Mouse (Mus musculus): ENCODE data around the gene Cul7. TPM values are rescaled to one million over a fixed set of nuclear protein-coding genes. Genes with fewer than 3 reads are reported as not detected.

The Cul7 gene
- polyA plus RNA-seq (2012; rRNA removed) = 10.3 and 11.6 TPM in 2 replicates

GRCm38 (mm10) chr17:46650232-46651031 is at the start of gene Cul7:
TSS of gene Cul7 (plus strand) at chr17:46650337.

GRCm38 (mm10) chr17:46628791-46629684 is 21.1 kb upstream of the Cul7 start, which contains the start of gene Ptk7:
TSS of gene Ptk7 (minus strand) at chr17:46629504.

GRCm38 (mm10) chr17:46645561-46646321 is 4.4 kb upstream of the Cul7 start, which contains the start of the genes Klc4 and Mrpl2:
TSS of gene Klc4 (minus strand) at chr17:46646022.
TSS of gene Mrpl2 (plus strand) at chr17:46646229.

GRCm38 (mm10) chr17:46673850-46674529 is 23.9 kb downstream of the Cul7 start, which contains the start of gene Rrp36:
TSS of gene Rrp36 (minus strand) at chr17:46674352.

GRCm38 (mm10) chr17:46678416-46678815 is 28.3 kb downstream of the Cul7 start, which contains the start of gene Mea1:
TSS of gene Mea1 (plus strand) at chr17:46678793.

GRCm38 (mm10) chr17:46680760-46681373 is 30.7 kb downstream of the Cul7 start, which contains the start of gene Klhdc3:
TSS of gene Klhdc3 (minus strand) at chr17:46680914.

GRCm38 (mm10) chr17:46704887-46705835 is 55.0 kb downstream of the Cul7 start, which contains the start of gene Ppp2r5d:
TSS of gene Ppp2r5d (minus strand) at chr17:46705111.

GRCm38 (mm10) chr17:46710959-46711597 is 60.9 kb downstream of the Cul7 start, which contains the start of gene Pex6:
TSS of gene Pex6 (plus strand) at chr17:46711463.

Other genes starting within 250 kb of the Cul7 start
- gene Crip3, start 221.4 kb upstream of the Cul7 start, polyA plus RNA-seq (2012; rRNA removed) = 0.63 and 1.9 TPM in 2 replicates
- not detected in 2 replicates for gene Slc22a7, start 211.9 kb upstream of the Cul7 start, polyA plus RNA-seq (2012; rRNA removed)
- gene Ttbk1, start 162.7 kb upstream of the Cul7 start, polyA plus RNA-seq (2012; rRNA removed) = 0.13 and 0.16 TPM in 2 replicates
- gene Dnph1, start 153.6 kb upstream of the Cul7 start, polyA plus RNA-seq (2012; rRNA removed) = 5.5 TPM in 2 replicates
- 8.6 and 9.6 TPM in 2 replicates for gene Cul9, start 103.9 kb upstream of the Cul7 start, polyA plus RNA-seq (2012; rRNA removed)
- 115 and 152 TPM in 2 replicates for gene Srf, start 94.2 kb upstream of the Cul7 start, polyA plus RNA-seq (2012; rRNA removed)
- gene Ptk7, start 20.8 kb upstream of the Cul7 start, polyA plus RNA-seq (2012; rRNA removed) = 9.8 and 11.4 TPM in 2 replicates
- gene Klc4, start 4.3 kb upstream of the Cul7 start, polyA plus RNA-seq (2012; rRNA removed) = 25.6 and 26.9 TPM in 2 replicates
- gene Mrpl2, start 4.1 kb upstream of the Cul7 start, polyA plus RNA-seq (2012; rRNA removed) = 82.3 and 134 TPM in 2 replicates
- 12.3 and 13.9 TPM in 2 replicates for gene Rrp36, start 24.0 kb downstream of the Cul7 start, polyA plus RNA-seq (2012; rRNA removed)
- gene Mea1, start 28.5 kb downstream of the Cul7 start, polyA plus RNA-seq (2012; rRNA removed) = 38.3 and 46.0 TPM in 2 replicates
- gene Klhdc3, start 30.6 kb downstream of the Cul7 start, polyA plus RNA-seq (2012; rRNA removed) = 43.7 and 44.0 TPM in 2 replicates
- gene Ppp2r5d, start 54.8 kb downstream of the Cul7 start, polyA plus RNA-seq (2012; rRNA removed) = 24.8 and 25.1 TPM in 2 replicates
- gene Pex6, start 61.1 kb downstream of the Cul7 start, polyA plus RNA-seq (2012; rRNA removed) = 36.4 and 50.9 TPM in 2 replicates
- gene Gnmt, start 78.8 kb downstream of the Cul7 start, polyA plus RNA-seq (2012; rRNA removed) = 5.5 and 6.4 TPM in 2 replicates
- gene Cnpy3, start 101.9 kb downstream of the Cul7 start, polyA plus RNA-seq (2012; rRNA removed) = 21.6 and 22.8 TPM in 2 replicates
- gene Ptcra, start 113.4 kb downstream of the Cul7 start, polyA plus RNA-seq (2012; rRNA removed) = not detected in 2 replicates
- gene 2310039H08Rik, start 122.3 kb downstream of the Cul7 start, polyA plus RNA-seq (2012; rRNA removed) = 72.5 and 98.8 TPM in 2 replicates
- gene Rpl7l1, start 132.3 kb downstream of the Cul7 start, polyA plus RNA-seq (2012; rRNA removed) = 4.9 and 6.2 TPM in 2 replicates
- 2.3 and 3.6 TPM in 2 replicates for gene Bicral, start 208.1 kb downstream of the Cul7 start, polyA plus RNA-seq (2012; rRNA removed)
- gene Tbcc, start 240.3 kb downstream of the Cul7 start, polyA plus RNA-seq (2012; rRNA removed) = 6.6 and 9.8 TPM in 2 replicates